Mouse (Mus musculus) lung, postnatal 0 days (tissue): ENCODE results near the gene Pigl.

ENCODE experiments used
- CTCF ChIP-seq: IDR thresholded peaks from 2 replicates; pipeline ENCODE4 v1.5.1; 2016; ENCODE audit warnings: antibody characterized with exemption, mild to moderate bottlenecking
- EP300 ChIP-seq: IDR thresholded peaks from 2 replicates; pipeline ENCODE4 v1.6.1; 2016; ENCODE audit warnings: antibody characterized with exemption, mild to moderate bottlenecking, control low read depth

DNA sequence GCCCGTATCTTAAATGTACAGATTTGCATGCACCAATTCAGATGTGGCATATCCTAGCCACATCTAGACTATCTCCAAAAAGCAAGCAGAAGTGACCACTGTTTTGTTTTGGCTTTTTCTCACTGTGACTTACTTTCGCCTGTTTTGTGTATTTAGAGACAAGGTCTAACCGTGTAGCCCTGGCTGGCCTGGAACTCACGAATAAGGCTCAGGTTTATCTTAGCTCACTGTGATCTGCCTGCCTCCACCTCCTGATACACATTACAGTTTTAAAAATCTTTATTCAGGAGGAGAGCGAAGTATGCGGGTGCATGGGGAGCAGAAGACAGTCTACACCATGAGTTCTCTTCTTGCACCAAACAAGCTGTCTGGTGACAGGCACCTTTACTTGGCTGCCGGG is 81.9 kb downstream of the Pigl start:
- TF ChIP-seq CTCF (no peak), EP300 (no peak)
